Mouse (Mus musculus): ENCODE results near the gene Etl4.

DNA sequence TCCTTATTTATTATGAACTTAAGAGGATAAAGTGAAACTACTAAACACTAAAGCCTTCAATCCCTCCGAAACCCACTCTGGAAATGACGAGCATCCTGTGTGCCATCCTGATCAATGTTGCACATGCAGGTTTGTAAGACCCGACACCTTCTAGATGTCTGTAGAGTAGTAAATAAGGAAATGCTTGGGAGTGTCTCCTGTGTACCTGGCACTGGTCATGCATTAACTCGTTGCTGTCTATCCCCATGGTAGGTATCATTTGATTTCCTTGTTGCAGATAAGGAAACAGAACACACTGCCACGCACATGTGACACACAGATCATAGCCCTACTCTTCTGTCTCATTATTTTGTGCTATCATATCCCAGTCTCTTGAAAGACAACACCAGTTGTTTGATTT, 851.7 kb downstream of the Etl4 start:
- TF ChIP-seq CTCF (IDR thresholded peaks at IDR 0.05; ENCODE audit: low read depth) (no peak), EP300 (IDR thresholded peaks at IDR 0.05; ENCODE audit: low read depth) (no peak)

Data from liver, postnatal 0 days (tissue).